Mouse (Mus musculus): Measurements from ENCODE around the gene Dnttip1. TPM values are rescaled to one million over a fixed set of nuclear protein-coding genes. Genes with fewer than 3 reads are reported as not detected.
A peak's percentile ranks its signal among the peaks of the same experiment; 100 is the strongest.

The Dnttip1 gene
- polyA plus RNA-seq, 1 experiment from 2014 or later, result 55.1 TPM

DNA sequence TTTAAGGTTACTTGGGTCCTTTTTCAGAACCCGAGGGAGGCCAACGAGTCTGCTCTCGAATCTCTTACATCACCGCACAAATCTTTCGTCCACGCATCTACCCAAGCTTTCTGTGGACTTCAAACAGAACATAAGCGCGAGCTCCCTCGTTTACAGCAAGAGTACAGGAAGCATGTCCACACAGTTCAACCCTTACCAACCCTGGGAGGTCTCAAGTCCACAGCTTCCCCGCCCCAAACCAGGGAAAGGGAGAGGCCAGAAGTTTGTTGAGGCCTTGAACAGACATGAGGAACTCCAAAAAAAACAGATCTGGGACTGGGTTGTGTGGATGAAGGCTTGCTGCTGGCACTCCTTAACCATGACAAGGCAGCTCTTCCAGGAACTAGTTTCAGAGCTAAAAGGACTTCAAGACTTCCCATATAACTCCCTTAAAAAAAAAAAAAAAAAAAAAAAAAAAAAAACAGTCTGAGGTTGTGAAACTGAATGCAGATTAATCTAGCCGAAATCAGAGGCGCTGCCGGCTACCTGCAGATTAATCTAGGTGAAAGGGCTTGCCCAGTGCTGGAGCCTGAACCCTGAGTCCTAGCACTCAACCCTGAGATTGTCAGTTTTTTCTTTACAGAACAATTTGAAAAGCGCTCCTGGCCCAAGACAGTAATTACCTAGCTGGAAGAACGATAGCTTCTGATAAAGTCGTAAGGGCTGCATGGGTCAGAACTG, 57.6 kb downstream of the Dnttip1 start:
- no peaks in the 10 kb centered on the region for H3K9me3 ChIP-seq (replicated peaks; ENCODE audit: control insufficient read depth, low read length, poor library complexity, severe bottlenecking)

DNA sequence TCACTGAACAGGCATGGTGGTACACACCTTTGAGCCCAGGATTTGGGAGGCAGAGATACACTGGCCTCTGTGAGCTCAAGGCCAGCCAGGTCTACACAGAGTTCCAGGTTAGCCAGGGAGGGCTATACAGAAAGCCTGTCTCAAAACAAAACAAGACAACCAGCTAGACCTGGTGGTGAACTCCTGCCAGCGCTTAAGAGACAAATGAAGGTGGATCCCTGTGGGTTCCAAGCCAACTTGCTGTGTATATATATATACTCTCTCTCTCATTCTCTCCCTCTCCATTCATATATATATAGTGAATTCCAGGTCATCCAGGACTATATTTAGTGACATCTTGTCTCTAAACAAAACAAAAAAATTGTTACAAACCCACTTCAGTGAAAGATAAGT, 58.1 kb downstream of the Dnttip1 start:
- H3K4me2 ChIP-seq (ENCODE audit: low read length), result peak overlapping the region; percentile 74
- peak overlapping the region; percentile 74 for H3K9ac ChIP-seq (ENCODE audit: low read depth, low read length)
- 68% methylated on average over 1 of the region's 1 CpGs for WGBS
- no peaks in the 10 kb centered on the region for H3K27me3 ChIP-seq (ENCODE audit: control insufficient read depth, insufficient read depth, low read depth, low read length)
- peaks cover 30% of the 10 kb centered on the region for H3K4me1 ChIP-seq (ENCODE audit: control insufficient read depth, insufficient read depth, low read length)
- H3K9me3 ChIP-seq (replicated peaks; ENCODE audit: control insufficient read depth, low read length, poor library complexity, severe bottlenecking), result no peaks in the 10 kb centered on the region
- peak overlapping the region; percentile 79 for H3K27ac ChIP-seq (ENCODE audit: low read length)
- no peak for ATAC-seq
- peaks cover 4% of the 10 kb centered on the region for H3K36me3 ChIP-seq (ENCODE audit: control insufficient read depth, insufficient read depth, low read length)
- peak overlapping the region; percentile 76 for H3K4me3 ChIP-seq (ENCODE audit: low read depth, low read length)

More for the DNA sequence above, 57.6 kb downstream of the Dnttip1 start:
- peaks cover 30% of the 10 kb centered on the region for H3K4me1 ChIP-seq (ENCODE audit: control insufficient read depth, insufficient read depth, low read length)
- no peak overlapping the region for H3K27ac ChIP-seq (ENCODE audit: low read length)
- peaks cover 4% of the 10 kb centered on the region for H3K36me3 ChIP-seq (ENCODE audit: control insufficient read depth, insufficient read depth, low read length)
- ATAC-seq, result no peak
- peak overlapping the region; percentile 74 for H3K4me2 ChIP-seq (ENCODE audit: low read length)
- WGBS, result 94% methylated on average over 16 of the region's 16 CpGs
- H3K27me3 ChIP-seq (ENCODE audit: control insufficient read depth, insufficient read depth, low read depth, low read length), result no peaks in the 10 kb centered on the region
- H3K9ac ChIP-seq (ENCODE audit: low read depth, low read length), result peak overlapping the region; percentile 74
- peak overlapping the region; percentile 76 for H3K4me3 ChIP-seq (ENCODE audit: low read depth, low read length)

DNA sequence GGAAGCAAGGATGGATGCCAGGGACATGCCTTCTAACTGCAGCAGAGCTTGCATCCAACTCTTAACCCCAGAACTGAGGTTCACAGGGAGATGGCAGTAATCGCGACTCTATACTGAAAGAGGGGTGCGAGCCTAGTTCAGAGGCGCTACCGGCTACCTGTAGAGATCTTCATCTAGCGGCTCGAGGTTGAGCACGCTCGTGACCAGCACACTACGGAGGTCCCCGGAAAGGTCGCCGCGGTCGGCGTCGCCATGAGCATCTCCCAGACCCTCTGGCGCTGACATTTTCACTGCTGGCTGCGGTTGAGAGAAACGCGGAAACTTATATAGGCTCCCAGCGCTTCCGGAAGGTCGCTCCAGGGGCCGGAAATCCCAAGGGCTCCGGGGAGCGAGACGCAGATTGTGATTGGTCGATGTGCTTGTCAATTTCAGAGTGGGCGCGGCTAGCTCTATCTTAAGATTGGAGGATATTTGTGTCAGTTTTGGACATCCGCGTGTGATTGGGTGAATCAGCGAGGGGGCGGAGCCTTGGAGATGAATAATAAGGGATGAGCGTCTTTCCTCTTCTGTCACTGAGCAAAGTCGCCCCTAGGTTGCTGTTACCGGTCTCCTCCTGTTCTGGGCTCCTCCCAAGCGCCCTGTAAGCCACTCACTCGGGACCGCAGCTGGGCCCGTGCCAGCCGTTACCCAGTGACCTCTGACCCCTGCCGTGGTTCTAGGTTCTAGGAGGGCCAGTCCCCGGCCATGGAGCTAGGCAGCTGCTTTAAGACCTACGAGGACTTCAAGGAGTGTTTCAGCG, 58.9 kb downstream of the Dnttip1 start, which contains the start of the genes Acot8 and Zswim3:
Gene Acot8, minus strand, starts transcription at position 350 of the 799 bp plus-strand sequence.
Gene Zswim3, plus strand, starts transcription at position 566 of the 799 bp plus-strand sequence.
- Histone ChIP-seq H3K27ac (ENCODE audit: low read length) (peak within 1 kb of the TSS; percentile 81), H3K4me2 (ENCODE audit: low read length) (peak within 1 kb of the TSS; percentile 74), H3K9me3 (replicated peaks; ENCODE audit: control insufficient read depth, low read length, poor library complexity, severe bottlenecking) (no peaks in the 10 kb centered on the region), H3K9ac (ENCODE audit: low read depth, low read length) (peak within 1 kb of the TSS; percentile 83), H3K36me3 (ENCODE audit: control insufficient read depth, insufficient read depth, low read length) (peaks cover 7% of the 10 kb centered on the region), H3K4me3 (ENCODE audit: low read depth, low read length) (peak within 1 kb of the TSS; percentile 76), H3K4me1 (ENCODE audit: control insufficient read depth, insufficient read depth, low read length) (peaks cover 30% of the 10 kb centered on the region), H3K27me3 (ENCODE audit: control insufficient read depth, insufficient read depth, low read depth, low read length) (no peaks in the 10 kb centered on the region)
- peak; percentile 96 for ATAC-seq
- under 1% methylated on average over 47 of the region's 47 CpGs for WGBS

DNA sequence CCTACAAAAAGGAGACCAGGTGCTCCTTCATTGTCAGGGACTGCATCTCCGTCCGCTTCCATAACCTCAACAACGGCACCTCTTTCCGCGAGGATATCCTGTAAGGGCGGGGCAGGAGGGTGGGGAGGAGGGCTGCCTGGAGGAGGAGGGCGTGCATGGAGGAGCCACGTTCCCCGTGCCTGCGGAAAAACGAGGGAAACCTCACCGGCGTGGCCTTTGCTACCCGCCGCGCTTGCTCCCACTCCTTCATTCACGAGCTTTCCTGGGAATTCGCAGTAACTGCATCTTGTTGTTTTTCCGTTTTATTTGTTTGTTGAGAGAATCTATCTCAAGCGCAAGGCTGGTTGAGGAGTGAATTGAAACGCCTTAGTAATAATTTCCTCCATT, 59.5 kb downstream of the Dnttip1 start:
- WGBS, result 1% methylated on average over 21 of the region's 21 CpGs
- peaks cover 30% of the 10 kb centered on the region for H3K4me1 ChIP-seq (ENCODE audit: control insufficient read depth, insufficient read depth, low read length)
- H3K4me2 ChIP-seq (ENCODE audit: low read length), result peak overlapping the region; percentile 68
- peak overlapping the region; percentile 81 for H3K27ac ChIP-seq (ENCODE audit: low read length)
- peak overlapping the region; percentile 76 for H3K4me3 ChIP-seq (ENCODE audit: low read depth, low read length)
- peak overlapping the region; percentile 83 for H3K9ac ChIP-seq (ENCODE audit: low read depth, low read length)
- H3K36me3 ChIP-seq (ENCODE audit: control insufficient read depth, insufficient read depth, low read length), result peaks cover 6% of the 10 kb centered on the region; the same call in 1 of the 2 replicates
- no peaks in the 10 kb centered on the region for H3K9me3 ChIP-seq (replicated peaks; ENCODE audit: control insufficient read depth, low read length, poor library complexity, severe bottlenecking)
- peak; percentile 49 for ATAC-seq
- H3K27me3 ChIP-seq (ENCODE audit: control insufficient read depth, insufficient read depth, low read depth, low read length), result no peaks in the 10 kb centered on the region

DNA sequence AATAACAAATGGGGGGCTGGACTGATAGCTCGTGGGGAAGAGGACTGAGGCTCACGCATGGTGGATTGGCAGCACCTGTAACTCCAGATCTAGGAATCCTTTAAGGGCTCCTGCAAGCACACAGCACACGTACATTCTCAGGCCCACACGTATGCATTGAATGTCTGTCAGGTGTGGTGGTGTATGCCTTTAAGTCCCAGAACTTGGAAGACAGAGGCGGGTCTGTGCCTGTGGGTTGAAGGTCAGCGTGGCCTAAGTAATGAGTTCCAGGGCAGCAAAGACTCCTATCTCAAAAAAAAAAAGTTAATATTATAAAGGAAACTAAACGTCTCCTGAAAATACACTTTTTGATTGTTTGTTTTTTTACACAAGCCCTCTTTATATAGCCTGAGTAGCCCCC, 60.8 kb downstream of the Dnttip1 start:
- WGBS, result 89% methylated on average over 7 of the region's 7 CpGs
- peaks cover 6% of the 10 kb centered on the region; the same call in 1 of the 2 replicates for H3K36me3 ChIP-seq (ENCODE audit: control insufficient read depth, insufficient read depth, low read length)
- no peaks in the 10 kb centered on the region for H3K9me3 ChIP-seq (replicated peaks; ENCODE audit: control insufficient read depth, low read length, poor library complexity, severe bottlenecking)
- no peak for ATAC-seq
- H3K4me1 ChIP-seq (ENCODE audit: control insufficient read depth, insufficient read depth, low read length), result peaks cover 30% of the 10 kb centered on the region
- H3K4me3 ChIP-seq (ENCODE audit: low read depth, low read length), result no peak overlapping the region
- H3K27me3 ChIP-seq (ENCODE audit: control insufficient read depth, insufficient read depth, low read depth, low read length), result no peaks in the 10 kb centered on the region
- H3K9ac ChIP-seq (ENCODE audit: low read depth, low read length), result no peak overlapping the region
- H3K27ac ChIP-seq (ENCODE audit: low read length), result no peak overlapping the region
- H3K4me2 ChIP-seq (ENCODE audit: low read length), result peak overlapping the region; percentile 68

DNA sequence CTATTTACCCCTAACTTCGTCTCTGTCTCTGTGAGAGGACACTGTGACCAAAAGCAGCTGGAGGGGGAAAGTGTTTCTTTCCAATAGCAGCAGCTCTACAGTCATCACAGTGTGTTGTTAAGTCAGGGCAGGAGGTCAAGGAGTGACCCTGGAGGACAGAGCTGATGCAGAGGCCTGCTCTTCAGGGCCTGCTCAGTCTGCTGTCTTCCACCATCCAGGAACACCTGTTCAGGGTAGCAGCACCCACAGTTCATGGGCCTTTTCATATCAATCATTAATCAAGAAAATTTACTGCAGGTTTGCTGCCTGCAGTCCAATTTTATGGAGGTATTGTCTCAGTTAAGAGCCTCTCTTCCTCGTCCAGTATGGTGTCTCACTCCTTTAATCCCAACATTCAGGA, 67.8 kb downstream of the Dnttip1 start:
- no peak for ATAC-seq
- no peak overlapping the region for H3K4me2 ChIP-seq (ENCODE audit: low read length)
- no peak overlapping the region for H3K4me3 ChIP-seq (ENCODE audit: low read depth, low read length)
- WGBS, result 67% methylated on average over 2 of the region's 2 CpGs
- H3K27ac ChIP-seq (ENCODE audit: low read length), result no peak overlapping the region
- H3K9ac ChIP-seq (ENCODE audit: low read depth, low read length), result no peak overlapping the region
- peaks cover 8% of the 10 kb centered on the region; the same call in 1 of the 2 replicates for H3K36me3 ChIP-seq (ENCODE audit: control insufficient read depth, insufficient read depth, low read length)
- no peaks in the 10 kb centered on the region for H3K9me3 ChIP-seq (replicated peaks; ENCODE audit: control insufficient read depth, low read length, poor library complexity, severe bottlenecking)
- no peaks in the 10 kb centered on the region for H3K27me3 ChIP-seq (ENCODE audit: control insufficient read depth, insufficient read depth, low read depth, low read length)
- H3K4me1 ChIP-seq (ENCODE audit: control insufficient read depth, insufficient read depth, low read length), result no peaks in the 10 kb centered on the region

DNA sequence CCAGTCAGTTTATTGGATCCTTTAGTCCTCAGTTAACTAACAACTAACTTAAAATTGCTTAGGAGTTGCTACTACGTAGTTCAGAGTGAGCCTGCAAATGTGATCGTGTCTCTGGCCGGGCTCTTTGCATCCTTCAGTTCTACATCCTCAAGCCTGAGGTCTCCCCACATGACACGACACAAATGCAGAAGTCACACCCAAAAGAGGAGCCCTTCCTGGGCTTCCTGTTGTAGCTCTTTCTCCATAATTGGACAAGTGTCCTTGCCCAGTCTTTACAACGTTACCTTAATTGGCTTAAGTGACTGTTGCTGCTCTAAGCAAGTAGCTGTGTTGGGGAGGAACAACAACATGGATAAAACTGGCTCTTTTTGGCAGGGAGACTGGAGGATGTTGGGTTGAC, 69.6 kb downstream of the Dnttip1 start:
- Histone ChIP-seq H3K4me2 (ENCODE audit: low read length) (no peak overlapping the region), H3K27ac (ENCODE audit: low read length) (no peak overlapping the region), H3K9ac (ENCODE audit: low read depth, low read length) (no peak overlapping the region), H3K9me3 (replicated peaks; ENCODE audit: control insufficient read depth, low read length, poor library complexity, severe bottlenecking) (no peaks in the 10 kb centered on the region), H3K4me1 (ENCODE audit: control insufficient read depth, insufficient read depth, low read length) (no peaks in the 10 kb centered on the region), H3K36me3 (ENCODE audit: control insufficient read depth, insufficient read depth, low read length) (peaks cover 2% of the 10 kb centered on the region; the same call in 1 of the 2 replicates), H3K4me3 (ENCODE audit: low read depth, low read length) (no peak overlapping the region), H3K27me3 (ENCODE audit: control insufficient read depth, insufficient read depth, low read depth, low read length) (no peaks in the 10 kb centered on the region)
- no peak for ATAC-seq
- 91% methylated on average over 5 of the region's 5 CpGs for whole genome bisulfite sequencing

DNA sequence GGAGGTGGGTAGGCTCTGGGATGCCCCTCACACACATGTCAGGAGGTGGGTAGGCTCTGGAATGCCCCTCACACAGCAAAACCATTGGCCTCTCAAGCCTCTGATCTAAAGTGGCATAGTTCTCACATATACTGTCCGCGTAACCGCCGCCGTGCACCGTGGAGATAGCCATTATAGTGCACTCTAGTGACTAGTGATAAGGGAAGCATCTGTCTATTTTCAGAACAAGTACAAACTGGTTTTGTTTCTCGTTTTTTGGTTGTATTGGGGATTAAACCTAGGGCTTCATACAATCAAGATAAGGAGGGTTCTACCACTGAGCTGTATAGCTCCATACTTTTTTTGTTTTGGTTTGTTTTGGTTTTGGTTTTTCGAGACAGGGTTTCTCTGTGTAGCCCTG, 70.0 kb downstream of the Dnttip1 start:
- ATAC-seq, result no peak
- no peaks in the 10 kb centered on the region for H3K4me1 ChIP-seq (ENCODE audit: control insufficient read depth, insufficient read depth, low read length)
- no peak overlapping the region for H3K9ac ChIP-seq (ENCODE audit: low read depth, low read length)
- H3K9me3 ChIP-seq (replicated peaks; ENCODE audit: control insufficient read depth, low read length, poor library complexity, severe bottlenecking), result no peaks in the 10 kb centered on the region
- no peak overlapping the region for H3K27ac ChIP-seq (ENCODE audit: low read length)
- no peak overlapping the region for H3K4me3 ChIP-seq (ENCODE audit: low read depth, low read length)
- peaks cover 4% of the 10 kb centered on the region; the same call in 1 of the 2 replicates for H3K36me3 ChIP-seq (ENCODE audit: control insufficient read depth, insufficient read depth, low read length)
- 92% methylated on average over 8 of the region's 8 CpGs for WGBS
- no peak overlapping the region for H3K4me2 ChIP-seq (ENCODE audit: low read length)
- no peaks in the 10 kb centered on the region for H3K27me3 ChIP-seq (ENCODE audit: control insufficient read depth, insufficient read depth, low read depth, low read length)

DNA sequence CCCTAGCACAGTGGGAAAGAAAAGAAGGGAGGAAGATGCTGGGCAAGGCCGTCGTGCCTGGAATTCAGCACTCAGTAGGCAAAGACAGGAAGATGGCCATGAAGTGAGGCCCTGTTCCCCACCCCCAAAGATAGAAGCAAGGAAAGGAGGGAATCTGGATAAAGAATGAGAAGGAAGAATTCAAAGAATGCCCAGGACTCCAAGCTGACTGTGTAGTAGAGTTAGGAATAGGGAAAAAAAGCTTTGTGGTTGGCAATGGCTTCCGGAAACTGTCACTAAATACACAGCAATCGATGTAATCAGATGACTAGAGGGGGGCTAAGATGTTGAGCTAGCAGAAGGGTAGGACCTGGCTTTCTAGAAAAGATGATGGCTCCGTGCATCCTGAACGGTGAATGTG, 71.4 kb downstream of the Dnttip1 start:
- WGBS, result 89% methylated on average over 6 of the region's 6 CpGs
- ATAC-seq, result no peak
- no peaks in the 10 kb centered on the region for H3K27me3 ChIP-seq (ENCODE audit: control insufficient read depth, insufficient read depth, low read depth, low read length)
- peaks cover 4% of the 10 kb centered on the region for H3K4me1 ChIP-seq (ENCODE audit: control insufficient read depth, insufficient read depth, low read length)
- no peak overlapping the region for H3K9ac ChIP-seq (ENCODE audit: low read depth, low read length)
- H3K4me2 ChIP-seq (ENCODE audit: low read length), result no peak overlapping the region
- peaks cover 10% of the 10 kb centered on the region for H3K36me3 ChIP-seq (ENCODE audit: control insufficient read depth, insufficient read depth, low read length)
- H3K4me3 ChIP-seq (ENCODE audit: low read depth, low read length), result no peak overlapping the region
- no peaks in the 10 kb centered on the region for H3K9me3 ChIP-seq (replicated peaks; ENCODE audit: control insufficient read depth, low read length, poor library complexity, severe bottlenecking)
- H3K27ac ChIP-seq (ENCODE audit: low read length), result no peak overlapping the region

Data from midbrain, embryonic 16.5 days (tissue).